Mouse (Mus musculus): ENCODE data around the gene Tmem72. TPM values are rescaled to one million over a fixed set of nuclear protein-coding genes. Genes with fewer than 3 reads are reported as not detected.

Gene Tmem72
- under 1 TPM; 0.09 to 0.33 TPM for total RNA-seq (2021)
- long read RNA-seq, experiment 1: 0 reads
- long read RNA-seq, experiment 2: 0 reads

DNA sequence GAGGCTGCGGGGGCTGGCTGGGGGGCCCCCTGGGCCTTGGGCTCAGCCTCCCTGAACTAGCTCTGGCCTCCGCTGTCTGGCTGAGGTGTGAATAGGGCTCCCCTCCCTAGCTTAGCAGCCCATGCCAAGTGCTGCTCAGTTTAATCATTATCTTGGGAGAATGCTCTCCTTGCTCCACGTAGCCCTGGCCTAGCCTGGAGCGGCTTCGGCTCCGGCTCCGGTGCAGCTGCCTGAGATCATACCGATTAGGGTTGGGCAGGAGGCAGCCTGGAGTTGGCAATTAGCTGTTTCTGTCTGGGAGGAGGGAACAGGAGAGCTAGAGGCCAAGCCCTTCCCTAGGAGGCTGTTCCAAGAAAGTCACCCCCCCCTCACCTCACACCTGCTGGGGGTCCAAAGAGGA lies at the start of gene Tmem72:
Gene Tmem72, minus strand, starts transcription at position 248 of the 400 bp plus-strand sequence.
- DNase-seq: no peak

DNA sequence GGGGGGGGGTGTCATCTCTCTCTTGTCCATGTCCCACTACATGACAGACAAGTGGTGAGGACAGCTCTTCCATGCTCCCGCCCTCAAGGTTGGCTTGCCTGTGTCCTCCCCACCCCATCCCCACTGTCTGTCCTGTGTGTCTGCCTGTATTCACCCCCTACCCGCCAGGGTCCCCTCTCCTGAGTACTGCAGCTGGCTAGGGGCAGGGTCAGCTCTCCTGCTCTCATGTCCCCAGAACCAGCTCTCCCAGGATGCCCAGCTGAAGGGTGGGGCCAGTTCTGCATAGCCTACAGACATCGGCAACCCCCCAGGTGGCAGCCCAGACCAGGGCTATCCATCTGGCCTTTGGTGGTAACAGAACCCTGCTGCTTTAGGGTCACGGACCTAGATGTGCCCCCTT lies 47.8 kb upstream of the Tmem72 start:
- DNase-seq: no peak

- no peak for DNase-seq
These were observed 45.6 kb upstream of the Tmem72 start for GRCm38 (mm10) chr6:116762333-116762732.

- DNase-seq: no peak
These were observed 43.5 kb upstream of the Tmem72 start for GRCm38 (mm10) chr6:116760181-116760580.

DNA sequence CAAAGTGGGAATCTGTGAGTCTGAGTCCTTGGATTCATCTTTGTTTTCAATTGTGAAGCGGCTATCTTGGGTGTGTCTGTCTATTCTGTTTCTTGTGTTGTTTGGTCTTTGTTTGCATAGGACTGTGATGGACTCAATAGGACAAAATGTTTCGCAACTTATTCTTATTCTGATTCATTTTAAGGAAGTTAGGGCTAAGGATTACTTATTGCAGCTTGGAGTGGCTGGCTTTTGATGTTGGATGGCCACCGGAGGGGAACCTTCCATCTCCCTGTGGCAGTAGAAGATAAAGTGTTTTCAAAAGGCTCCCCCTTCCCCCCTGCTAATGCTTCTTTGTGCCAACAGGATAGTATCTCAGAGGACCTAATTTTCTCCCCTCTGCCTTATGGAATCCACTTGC lies 39.7 kb upstream of the Tmem72 start:
- no peak for DNase-seq

- DNase-seq: no peak
These were observed 21.3 kb upstream of the Tmem72 start for GRCm38 (mm10) chr6:116738046-116738445.

GRCm38 (mm10) chr6:116735361-116735760 lies 18.6 kb upstream of the Tmem72 start:
- no peak for DNase-seq

- DNase-seq: no peak
These were observed 16.9 kb upstream of the Tmem72 start for GRCm38 (mm10) chr6:116733577-116733976.

DNA sequence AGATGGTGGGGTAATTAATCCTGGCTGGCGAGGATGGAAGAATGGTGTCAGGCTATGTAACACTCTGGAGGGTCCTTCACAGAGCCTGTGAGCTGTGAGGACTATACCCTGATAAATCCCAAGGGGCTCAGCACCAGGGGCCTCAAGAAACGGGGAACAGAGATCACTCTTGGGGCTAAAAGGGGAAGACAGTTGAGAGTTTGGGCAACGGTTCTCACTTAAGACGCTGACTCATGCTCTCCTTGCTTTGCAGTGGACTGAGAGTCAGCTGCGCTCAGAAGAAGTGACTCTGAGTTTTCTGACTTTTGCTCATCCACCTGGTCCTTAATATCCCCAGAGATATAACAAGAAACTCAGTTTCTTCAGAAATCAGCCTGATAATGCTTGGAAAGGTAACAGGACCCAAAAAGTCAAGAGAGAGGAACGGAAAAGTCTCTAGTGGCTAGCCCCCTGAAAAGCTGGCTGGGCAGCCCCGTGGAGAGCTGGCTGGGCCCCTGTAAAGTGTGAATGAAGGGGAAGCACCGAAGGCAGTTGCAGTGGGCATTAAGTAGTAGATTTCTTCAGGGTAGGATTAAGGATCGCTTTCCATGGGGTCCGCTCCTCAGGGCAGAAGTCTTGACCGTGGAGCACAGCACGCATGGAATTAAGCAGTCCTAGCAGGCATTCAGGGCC lies 7.9 kb upstream of the Tmem72 start:
- DNase-seq: no peak

GRCm38 (mm10) chr6:116718920-116719319 lies 2.2 kb upstream of the Tmem72 start:
- DNase-seq: no peak

DNA sequence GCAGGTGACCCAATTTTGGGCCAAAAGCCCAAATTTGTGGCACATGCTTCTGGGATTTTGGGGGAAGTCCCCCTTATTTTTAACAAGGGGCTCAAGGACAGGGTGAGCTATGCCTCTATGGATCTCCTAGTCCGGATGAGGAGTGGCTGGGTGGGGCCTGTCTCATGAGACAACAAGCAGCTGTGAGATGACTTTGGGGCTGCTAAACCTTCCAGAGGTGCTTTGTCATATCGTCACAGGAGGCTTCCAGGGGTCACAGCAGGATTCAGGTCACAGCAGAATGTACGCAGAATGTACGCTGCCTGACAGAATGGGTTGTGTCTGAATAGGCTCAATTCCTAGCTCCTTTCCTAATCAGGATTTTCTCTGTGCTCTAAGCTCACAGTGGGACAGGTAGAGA lies 1.6 kb upstream of the Tmem72 start:
- no peak for DNase-seq

- no peak for DNase-seq
These were observed 1.1 kb upstream of the Tmem72 start for GRCm38 (mm10) chr6:116717851-116718250.

DNA sequence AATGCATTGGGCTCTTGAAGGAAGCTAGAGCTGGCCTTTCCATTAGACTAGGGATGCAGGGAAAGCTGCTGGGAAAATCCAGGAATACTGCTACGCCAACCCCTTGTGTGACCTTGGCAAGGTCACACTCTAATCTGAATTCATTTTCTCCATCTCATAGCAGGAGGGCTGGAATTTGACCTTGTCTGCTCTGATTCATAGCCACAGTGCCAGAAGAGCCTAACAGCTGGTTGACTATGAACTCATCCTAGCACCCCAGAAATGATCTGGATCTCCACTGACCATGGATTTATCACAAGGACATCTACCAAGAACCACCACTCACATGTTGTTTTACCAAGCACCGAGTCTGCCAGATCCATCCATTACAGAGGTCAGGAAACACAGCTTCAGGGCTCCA lies 1.5 kb downstream of the Tmem72 start:
- peak; percentile 24 for DNase-seq

DNA sequence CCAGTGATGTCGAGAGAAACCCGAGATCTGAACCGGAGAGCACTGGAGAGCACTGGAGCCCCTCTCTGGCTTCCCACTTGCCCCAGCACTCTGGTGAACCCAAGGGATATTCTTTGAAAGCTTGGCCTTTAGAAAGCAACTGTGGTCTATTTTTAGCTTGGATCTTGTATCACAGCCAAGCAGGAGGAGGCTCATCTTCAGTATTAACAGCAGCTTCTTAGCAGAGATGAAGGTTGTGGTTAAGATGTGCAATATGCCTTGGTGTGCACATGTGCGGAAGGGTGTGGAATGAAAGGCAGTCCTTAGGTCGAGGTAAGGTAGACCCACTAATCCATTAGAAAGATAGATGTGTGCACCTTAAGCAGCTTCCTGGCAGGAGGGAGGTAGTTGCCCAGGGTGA lies 2.1 kb downstream of the Tmem72 start:
- DNase-seq: no peak

- DNase-seq: no peak
These were observed 2.7 kb downstream of the Tmem72 start for GRCm38 (mm10) chr6:116713966-116714365.

GRCm38 (mm10) chr6:116712503-116712902 lies 4.2 kb downstream of the Tmem72 start:
- no peak for DNase-seq

GRCm38 (mm10) chr6:116712062-116712461 lies 4.7 kb downstream of the Tmem72 start:
- no peak for DNase-seq

DNA sequence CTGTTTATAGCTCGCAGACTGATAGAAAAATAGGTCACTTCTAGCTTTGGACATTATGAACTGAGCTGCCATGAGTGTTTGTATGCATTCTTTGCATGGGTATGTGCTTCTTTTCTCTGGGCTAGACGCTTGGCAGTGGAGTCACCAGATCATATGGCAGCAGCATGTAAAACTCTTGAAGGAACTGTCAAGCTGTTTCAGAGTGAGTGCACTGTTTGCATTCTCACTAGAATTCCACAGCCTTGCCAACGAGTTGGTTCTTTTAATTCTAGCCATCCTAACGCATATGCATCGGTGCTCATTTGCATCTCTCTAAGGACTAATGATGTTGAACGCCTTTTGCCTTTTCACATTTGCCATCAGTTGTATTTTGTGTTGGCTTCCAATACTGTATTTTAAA lies 12.4 kb downstream of the Tmem72 start:
- DNase-seq: no peak

GRCm38 (mm10) chr6:116700821-116701220 lies 15.9 kb downstream of the Tmem72 start:
- DNase-seq: no peak

GRCm38 (mm10) chr6:116697896-116698425 lies 18.8 kb downstream of the Tmem72 start:
- no peak for DNase-seq

DNA sequence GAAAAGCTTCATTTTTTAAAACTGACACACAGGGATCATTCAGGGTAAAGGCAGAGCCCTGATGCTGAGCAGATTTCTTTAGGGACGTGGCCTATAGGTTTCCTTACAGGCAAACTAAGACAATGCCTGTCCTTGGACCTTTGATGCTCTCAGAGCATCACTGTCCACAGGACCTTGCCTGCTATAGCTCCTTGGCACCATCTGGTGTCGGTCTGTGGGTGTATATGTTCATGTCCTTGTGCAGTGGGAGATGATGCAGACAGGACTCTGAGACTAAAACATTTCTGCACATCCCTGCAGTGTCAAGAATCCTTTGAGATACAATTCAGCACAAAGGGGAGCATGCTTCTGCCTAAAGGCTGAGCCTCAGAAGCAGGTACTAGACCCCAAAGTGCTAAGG lies 19.3 kb downstream of the Tmem72 start:
- DNase-seq: no peak

DNA sequence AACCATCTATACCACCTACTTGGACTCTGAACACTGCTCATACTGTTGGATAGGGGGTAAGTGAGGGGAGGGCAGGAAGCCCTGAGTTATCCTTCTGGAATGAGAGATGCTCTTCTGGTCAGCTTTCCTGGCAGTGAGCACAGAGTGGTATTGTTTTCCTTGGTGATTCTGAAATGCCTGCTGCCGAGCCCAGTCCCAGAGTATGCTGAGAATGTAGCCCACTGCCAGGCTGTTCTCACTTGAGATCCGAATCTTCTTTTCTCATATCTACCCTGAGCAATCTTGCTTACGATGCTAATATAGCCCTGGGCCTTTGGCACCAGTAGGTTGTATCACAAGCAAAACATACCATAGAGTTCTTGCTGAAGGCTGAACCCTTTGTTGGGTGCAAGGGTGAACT lies 22.4 kb downstream of the Tmem72 start:
- no peak for DNase-seq

DNA sequence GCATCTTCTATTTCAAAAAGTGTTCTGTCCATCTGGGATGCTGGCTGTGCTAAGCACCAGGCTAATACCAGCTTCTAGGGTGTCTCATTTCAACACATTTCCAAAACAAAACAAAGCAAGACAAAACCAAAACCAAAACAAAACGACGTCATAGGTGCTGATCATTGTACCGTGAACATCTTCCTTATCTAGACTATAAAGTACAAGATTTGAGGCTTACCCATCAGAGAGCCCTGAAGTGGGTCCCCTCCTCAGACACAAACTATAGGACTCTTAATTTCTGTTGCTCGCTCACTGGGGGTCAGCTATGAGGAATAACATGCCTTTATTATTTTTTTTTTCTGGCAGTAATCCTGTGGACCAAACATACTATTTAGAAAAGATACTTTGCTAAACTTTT lies 23.1 kb downstream of the Tmem72 start:
- no peak for DNase-seq

GRCm38 (mm10) chr6:116682317-116682716 lies 34.4 kb downstream of the Tmem72 start:
- no peak for DNase-seq

All from adrenal gland, postnatal 10 days (tissue).